Mouse (Mus musculus) lung, postnatal 0 days (tissue): ENCODE results near the gene Acox3.

Experiments used
- CTCF ChIP-seq: IDR thresholded peaks from 2 replicates; pipeline ENCODE4 v1.5.1; 2016; ENCODE audit warnings: antibody characterized with exemption, mild to moderate bottlenecking
- EP300 ChIP-seq: IDR thresholded peaks from 2 replicates; pipeline ENCODE4 v1.6.1; 2016; ENCODE audit warnings: antibody characterized with exemption, mild to moderate bottlenecking, control low read depth

DNA sequence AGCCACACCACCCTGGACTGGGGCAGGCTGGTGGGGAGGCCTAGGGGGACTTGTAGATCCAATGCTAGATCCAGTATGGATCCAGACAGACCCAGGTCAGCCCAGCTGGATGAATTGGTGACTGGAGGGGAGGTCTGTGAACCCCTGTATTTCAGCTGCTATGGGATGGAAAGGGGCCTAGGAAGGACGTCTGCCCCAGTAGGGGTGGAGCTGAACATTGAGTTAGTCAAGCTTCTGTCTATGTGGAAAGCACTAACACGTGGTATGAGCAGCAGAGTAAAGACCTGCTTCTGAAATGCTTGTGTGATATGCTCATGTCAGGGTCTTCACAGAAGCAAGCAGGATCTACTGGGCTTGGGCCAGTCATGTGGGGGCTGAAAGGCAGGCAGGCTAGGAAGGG lies 65.4 kb downstream of the Acox3 start:
- TF ChIP-seq CTCF (no peak), EP300 (no peak)
